Mouse (Mus musculus) retina, postnatal 7 days (tissue): Measurements from ENCODE around the gene Agtrap.

ENCODE experiments used
- DNase-seq: peaks from one replicate; pipeline ENCODE4 v3.0.0-alpha.2; 2012; ENCODE audit warnings: low read depth, low spot score

The Agtrap gene

DNA sequence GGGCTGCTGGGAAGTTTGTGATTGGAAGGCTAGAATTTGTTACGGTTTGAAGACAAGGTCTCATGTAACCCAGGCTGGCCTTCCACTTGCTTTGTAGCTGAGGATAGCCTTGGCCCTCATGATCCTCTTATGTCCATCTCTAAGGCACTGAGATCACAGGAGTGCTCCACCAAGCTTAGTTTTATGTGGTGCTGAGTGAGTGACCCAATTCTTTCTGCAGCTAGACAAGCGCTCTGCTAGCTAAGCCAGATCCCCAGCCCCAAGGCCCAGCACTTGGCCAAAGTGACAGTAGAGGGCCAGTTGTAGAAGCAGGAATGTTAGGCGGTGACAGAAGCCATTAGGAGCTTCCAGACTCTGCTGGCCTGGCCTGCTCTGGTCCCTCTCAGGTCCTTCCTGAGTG is 16.3 kb upstream of the Agtrap start:
- no peak for DNase-seq

- DNase-seq, result peak; percentile 67
These were observed 14.1 kb upstream of the Agtrap start for GRCm38 (mm10) chr4:148101801-148102527.

GRCm38 (mm10) chr4:148098666-148099065 is 10.8 kb upstream of the Agtrap start:
- DNase-seq, result no peak

DNA sequence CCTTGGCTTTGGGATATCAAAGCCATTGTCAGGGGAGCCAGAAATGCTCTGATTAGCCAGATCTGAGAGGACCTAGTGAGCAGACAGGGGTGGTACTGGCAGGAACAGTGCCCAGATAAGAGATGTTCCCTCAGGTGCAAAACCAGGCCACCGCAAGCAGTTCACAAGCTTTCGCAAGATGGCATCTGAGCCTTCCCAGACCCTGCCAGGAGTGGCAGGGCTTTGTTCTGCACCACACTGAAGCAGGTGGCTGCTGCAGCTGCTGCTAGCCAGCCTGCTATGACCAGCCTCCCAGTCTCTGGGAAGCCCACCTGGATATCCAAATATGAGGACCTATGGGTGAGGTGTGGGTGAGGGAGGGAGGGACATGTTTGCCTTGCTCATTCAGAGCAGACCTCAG is 10.1 kb upstream of the Agtrap start:
- no peak for DNase-seq

GRCm38 (mm10) chr4:148095081-148095480 is 7.2 kb upstream of the Agtrap start:
- no peak for DNase-seq

DNA sequence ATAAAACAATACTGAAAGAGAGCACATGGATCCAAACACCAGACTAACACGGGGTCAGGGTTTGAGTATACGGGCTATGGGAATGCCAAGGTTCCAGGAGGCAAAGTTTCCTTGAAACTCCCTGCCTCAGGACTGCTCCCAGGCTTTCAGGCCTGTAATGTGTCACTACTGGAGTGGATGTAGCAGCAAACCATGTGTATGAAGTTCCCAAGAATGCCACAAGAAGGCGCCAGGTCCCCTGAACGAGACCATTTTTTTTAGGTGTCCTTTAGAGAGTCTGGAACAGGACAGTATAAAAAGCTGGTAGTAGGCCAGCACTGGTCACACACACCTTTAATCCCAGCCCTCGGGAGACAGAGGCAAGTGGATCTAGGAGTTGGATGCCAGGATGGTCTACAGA is 6.3 kb upstream of the Agtrap start:
- no peak for DNase-seq

DNA sequence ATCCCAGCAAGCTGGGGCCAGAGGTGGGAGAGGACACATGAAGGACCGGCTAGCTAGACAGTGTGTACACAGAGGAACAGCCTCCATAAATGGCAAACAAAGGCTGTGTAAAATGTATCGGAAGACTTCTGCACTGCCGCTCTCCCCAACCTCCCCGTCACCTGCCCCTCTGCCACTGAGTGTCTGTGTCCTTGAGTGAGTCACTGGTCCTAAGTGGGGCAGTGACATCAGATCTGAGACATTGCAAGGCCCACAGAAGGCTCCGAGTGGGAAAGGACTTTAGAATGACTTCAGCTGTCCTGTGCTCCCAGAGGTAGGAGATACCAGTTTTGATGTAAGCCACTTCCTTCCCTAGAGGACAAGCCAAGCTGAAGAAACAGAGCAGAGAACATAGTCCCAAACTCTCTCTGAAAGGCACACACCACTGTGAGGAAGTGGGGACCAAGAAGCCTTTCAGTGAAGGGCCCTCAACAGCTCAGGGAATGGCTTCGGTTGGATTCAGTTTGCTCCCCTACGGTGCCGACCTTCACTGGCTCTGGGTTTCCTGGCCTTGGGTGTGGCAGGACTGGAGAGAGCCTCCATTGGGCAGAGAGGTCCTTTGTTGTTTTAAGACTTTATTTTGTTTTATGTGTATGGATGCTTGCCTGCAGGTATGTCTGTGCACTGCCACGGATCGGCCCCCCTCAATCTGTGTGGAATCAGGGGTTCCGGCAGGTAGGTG is 4.9 kb upstream of the Agtrap start:
- no peak for DNase-seq

- DNase-seq, result no peak
These were observed 3.4 kb upstream of the Agtrap start for GRCm38 (mm10) chr4:148091181-148091580.

- DNase-seq, result no peak
These were observed 1.3 kb upstream of the Agtrap start for GRCm38 (mm10) chr4:148089166-148089565.

- no peak for DNase-seq
These were observed 532 bp downstream of the Agtrap start for GRCm38 (mm10) chr4:148087091-148087906.

DNA sequence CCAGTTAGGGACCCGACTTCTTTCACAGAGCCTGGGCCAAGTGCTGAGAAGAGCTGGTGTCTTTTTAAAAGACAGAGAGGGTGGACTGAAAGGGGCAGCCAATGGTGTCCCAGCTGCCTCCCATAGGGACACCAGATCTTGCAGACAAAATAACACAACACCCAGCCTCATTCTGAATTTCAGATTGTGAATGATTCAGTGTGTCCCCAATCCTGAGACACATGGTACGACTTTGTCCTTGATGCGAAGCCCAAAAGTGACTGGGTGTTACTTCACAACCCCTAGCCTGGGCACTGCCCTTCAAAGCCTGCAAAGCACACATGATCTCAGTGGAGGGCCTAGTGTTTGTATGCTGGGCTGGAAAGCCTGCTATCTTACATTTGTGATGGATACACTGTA is 1.9 kb downstream of the Agtrap start:
- no peak for DNase-seq

- DNase-seq, result no peak
These were observed 2.5 kb downstream of the Agtrap start for GRCm38 (mm10) chr4:148085131-148085906.

DNA sequence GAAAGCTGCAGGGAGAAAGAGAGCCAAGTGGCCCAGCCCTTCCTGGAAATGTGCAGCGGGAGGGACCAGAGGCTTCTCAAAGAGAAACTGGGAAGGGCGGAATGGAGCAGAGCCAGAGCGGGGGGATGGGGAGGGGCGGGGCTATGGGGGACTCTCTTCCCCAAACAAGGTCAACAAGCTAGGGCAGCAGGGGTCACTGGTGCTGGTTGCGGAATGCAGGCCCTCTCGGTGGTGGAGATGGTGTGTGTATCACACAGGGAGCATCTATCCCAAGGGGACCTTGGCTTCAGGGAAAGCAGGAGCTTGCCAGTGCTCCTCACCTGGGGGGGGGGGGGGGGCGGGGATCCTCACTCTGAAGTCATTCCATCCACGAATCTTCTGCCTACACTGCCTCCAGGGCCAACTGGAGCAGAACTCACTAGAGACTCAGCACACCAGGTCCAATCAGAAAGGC is 3.5 kb downstream of the Agtrap start:
- DNase-seq, result no peak

DNA sequence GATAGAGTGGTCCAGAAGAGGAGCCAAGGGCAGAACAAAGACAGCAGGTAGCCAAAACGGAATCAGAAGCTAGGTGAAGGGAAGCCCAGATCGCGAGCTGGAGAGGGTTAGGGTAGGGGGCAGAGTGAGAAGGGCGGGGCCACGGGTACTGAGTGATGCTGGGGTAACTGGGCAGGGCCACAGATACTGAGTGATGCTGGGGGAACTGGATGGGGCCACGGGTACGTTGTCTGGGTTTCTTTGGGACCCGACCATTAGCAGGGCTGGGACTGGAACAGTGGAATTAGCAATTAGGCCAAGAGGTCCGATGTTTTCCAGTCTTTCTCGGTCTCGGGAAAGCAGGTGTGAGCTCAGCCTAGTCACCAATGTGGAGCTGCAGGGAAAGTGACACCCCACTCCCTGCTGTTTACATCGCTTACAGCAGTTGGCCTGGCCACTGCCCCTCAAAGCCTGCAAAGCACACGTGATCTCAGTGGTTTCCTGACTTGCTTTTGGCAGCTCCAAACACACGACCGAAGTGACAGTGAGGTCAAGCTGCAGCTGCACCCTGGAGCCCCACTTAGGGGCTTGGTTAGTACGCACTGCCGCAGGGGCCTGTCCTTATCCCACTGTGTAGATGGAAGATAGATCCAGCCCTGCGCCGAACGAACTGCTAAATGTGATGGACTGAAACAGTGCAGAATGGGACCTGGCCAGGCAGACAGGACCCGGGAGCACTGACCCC is 4.5 kb downstream of the Agtrap start:
- no peak for DNase-seq

DNA sequence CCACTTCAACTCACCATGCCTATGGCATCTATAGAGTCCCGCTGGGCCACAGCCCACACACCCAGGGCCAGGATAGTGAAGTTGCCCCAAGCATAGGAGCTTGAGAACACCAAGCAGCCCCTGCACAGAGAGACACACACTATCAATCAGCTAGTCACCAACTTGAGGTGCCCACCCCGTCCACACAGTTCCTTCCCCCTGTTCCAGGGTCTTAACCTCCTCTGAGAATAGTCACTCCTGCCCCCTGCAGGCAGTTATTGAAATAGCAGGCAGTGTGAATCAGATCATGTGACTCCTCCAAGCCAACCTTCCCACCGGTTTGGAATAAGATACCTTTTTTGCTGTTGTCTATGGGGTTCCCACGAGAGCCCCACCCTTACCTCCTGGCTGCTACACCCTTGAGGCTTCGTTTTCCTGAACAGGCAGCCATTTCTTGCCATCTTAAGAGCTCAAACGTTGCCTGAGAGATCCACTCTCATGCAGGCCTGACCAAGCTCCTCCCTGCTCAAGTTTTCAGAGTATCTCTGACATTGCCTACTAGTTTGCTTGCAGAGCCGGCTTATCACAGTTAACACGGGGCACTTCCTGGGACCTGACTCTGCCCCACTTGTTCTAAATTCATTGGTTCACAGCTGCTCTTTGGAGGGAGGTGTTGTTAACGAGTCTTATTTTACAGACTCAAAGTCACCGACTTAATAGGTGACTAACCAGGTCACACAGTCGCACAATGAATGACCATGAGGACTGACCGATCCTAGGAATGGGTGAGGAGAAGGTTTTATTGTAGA is 5.4 kb downstream of the Agtrap start:
- DNase-seq, result peak; percentile 61

DNA sequence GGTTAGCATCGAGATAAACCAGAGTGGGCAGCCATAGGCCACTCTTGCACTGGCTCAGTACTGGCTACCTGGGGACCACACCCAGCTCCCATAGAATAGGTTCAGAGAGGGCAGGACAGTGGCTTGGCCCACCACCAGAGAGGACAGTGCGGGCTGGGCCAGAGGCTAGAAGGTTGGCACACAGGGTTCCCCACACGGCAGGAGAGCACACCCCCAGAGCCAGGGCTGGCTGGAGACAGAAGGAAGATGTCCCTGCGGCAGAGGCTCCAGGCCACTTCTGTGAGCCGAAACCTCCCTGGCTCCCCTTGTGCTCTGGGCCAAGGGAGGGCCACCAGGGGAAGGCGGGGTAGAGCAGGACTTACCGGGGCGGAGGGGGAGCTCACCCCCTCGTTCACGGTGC is 6.6 kb downstream of the Agtrap start:
- no peak for DNase-seq

- no peak for DNase-seq
These were observed 7.2 kb downstream of the Agtrap start for GRCm38 (mm10) chr4:148080597-148080973.

GRCm38 (mm10) chr4:148079944-148080596 is 7.8 kb downstream of the Agtrap start:
- no peak for DNase-seq

DNA sequence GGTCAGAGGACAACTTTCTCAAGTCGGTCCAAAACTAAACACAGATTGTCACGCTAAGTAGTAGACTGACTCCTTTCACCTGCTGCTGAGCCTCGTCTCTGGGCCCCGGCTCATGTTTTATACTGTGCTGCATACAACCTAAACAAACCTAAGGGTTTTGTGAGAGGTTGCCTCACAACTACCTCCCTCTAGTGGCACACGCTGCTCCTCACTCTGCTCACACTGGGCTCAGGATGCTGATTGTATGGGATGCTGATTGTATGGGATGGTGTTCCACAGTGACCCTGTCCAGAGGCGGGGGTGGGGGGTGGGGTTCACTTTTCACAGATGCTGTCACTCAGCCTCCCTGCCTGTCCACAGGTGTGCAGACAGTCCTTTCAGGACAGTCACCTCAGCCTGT is 8.6 kb downstream of the Agtrap start:
- no peak for DNase-seq

- no peak for DNase-seq
These were observed 11.9 kb downstream of the Agtrap start for GRCm38 (mm10) chr4:148075881-148076280.
